Mouse (Mus musculus) adrenal gland, postnatal 10 days (tissue): ENCODE results near the gene Mfsd12. TPM values are rescaled to one million over a fixed set of nuclear protein-coding genes. Genes with fewer than 3 reads are reported as not detected.

Source experiments
- DNase-seq: peaks from one replicate; pipeline ENCODE4 v3.0.0; 2021; ENCODE audit warnings: mixed read lengths
- total RNA-seq, 2 experiments: library from RNA; stranded (reverse); gene quantifications; 2 replicates each; pipeline ENCODE4 v1.2.3; 2021

Gene Mfsd12
- total RNA-seq, 2 experiments from 2014 or later = 17.8 to 22.8 TPM

GRCm38 (mm10) chr10:81401521-81402226 is 44.4 kb downstream of the Mfsd12 start:
- DNase-seq = peak; percentile 69

DNA sequence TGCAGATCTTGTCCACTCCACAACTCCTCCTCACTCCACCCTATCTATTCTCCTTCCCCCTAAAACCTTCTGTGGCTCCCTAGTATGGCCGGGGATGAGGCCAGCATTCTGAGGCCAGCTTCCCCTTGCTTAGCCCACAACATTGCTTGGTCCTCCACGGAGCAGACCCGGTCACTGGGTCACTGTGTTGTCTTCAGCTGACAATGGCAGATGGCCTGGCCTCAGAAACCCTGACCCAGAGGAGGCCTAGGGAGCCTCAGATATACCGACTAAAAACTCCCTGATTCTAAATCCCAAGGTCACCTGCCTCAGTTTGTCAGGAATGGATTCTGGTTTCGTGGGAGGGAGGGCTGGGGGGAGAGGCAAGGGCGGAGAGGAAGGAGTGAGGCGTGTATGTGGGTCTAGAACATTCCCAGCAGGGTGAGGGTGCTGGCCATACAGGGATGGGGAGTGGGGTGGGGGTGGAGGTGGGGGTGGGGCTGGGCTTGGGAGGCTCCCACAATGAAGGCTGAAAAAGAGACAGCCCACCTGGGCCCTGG is 45.0 kb downstream of the Mfsd12 start:
- DNase-seq = no peak

GRCm38 (mm10) chr10:81403511-81403910 is 46.2 kb downstream of the Mfsd12 start:
- DNase-seq = no peak

- DNase-seq = no peak
Measured at GRCm38 (mm10) chr10:81404082-81404481, 46.8 kb downstream of the Mfsd12 start.

DNA sequence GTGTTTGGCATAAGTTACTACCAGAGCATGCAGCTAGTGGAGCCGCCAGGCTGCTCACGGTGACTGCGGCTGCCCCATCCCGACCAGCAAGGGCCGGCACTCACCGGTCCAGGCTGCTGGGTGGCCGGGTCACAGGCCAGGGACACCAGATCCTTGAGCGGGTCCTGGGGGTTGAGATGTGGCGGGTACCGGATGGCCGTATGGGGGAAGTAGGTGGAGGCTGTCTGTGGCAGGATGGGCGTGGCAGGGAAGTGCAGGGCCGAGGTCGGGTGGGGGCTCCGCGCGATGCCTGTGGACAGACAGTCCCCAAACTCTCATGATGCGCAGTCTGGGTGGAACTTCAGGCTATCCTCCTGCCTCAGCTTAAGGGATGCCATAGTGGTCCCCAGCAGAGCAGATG is 47.4 kb downstream of the Mfsd12 start:
- DNase-seq = no peak

DNA sequence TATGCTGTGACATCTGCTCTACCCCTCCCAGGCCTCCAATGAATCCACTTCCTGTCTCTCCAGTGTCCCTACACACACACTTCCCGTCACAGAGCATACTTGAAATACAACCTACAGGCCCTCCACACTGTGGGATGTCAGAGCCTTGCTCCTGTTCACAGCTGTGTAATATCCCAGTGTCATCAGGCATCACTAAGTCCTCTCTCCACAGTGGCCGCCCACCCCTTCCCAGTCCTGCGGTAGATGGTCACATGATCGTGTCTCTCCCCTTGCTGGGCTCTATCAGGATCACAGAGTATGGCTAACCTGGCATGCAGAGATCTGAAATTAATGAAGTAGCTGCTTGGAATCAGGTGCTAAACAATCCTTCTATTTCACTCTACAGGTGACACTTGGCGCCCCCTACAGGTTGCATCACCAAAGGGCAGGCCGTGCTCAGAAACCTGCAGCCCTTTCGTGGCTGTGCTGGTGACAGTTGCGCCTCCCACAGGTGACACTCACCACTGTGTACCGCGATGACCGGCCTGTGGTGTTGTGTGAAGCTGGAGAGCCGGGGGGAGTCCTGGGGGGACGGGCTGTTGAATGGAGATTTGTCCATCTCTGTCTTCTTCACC is 48.4 kb downstream of the Mfsd12 start:
- peak; percentile 71 for DNase-seq

- no peak for DNase-seq
Measured at GRCm38 (mm10) chr10:81406504-81407440, 49.5 kb downstream of the Mfsd12 start.

DNA sequence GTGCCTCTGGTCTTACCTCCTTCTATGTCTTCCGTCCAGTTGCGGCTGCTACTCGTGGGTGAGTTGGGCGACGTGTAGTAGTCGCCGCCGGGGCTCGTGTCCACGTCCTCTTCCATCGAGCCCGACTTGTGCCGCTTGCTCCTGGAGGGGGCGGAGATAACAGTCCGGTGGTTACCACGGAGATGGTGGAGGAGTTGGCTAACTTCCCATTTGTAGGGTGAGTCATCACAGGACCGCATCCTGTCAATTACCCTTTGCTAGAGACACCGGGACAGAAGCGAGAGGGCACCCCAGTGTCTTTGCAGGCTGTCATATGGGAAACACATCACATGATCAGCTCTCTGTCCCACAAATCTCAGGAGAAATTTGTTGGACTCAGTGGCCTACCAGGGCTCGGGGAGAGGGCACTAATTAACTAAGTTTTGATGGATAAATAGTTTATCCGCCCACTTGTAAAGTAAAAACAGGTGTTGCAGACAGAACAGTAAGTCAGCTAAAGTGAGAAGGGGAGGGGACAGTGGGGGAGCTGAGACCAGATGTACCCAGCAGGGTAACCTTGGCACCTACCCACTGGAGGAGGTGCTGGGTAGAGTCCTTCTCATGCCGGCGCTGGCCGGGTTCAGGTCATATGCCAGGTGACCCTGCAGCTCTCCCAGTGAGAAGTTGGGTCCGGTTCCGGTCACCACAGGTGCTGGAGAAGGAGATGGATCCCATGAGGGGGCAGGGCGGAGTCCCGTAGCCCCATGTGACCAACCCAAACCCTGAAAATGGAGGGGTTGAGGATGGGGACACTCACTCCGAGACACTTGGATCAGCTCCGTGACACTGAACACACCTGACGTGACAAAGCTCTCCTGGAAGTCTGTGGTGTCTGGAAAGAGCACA is 50.5 kb downstream of the Mfsd12 start:
- DNase-seq = peak; percentile 88

GRCm38 (mm10) chr10:81408424-81408729 is 51.1 kb downstream of the Mfsd12 start:
- DNase-seq = no peak

- peak; percentile 92 for DNase-seq
Measured at GRCm38 (mm10) chr10:81408871-81409291, 51.6 kb downstream of the Mfsd12 start.

DNA sequence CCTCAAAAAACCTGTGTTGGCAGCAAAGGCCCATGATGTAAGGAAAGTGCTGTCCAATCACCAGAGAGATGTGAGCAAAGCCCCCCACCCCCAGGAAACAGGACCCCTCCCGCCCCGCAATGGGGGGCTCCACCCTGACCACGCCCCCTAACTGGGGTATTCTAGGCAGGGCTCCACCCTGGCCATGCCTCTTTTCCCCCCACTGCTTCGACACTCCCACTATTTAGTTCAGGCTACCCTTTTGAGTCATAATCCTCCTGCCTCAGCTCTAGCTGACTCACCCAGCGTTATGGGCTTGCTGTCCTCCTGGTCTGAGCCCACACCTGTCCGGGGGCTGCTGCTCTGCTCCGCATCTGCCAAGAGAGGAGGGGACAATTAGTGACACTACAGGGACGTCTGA is 52.0 kb downstream of the Mfsd12 start:
- DNase-seq = no peak

DNA sequence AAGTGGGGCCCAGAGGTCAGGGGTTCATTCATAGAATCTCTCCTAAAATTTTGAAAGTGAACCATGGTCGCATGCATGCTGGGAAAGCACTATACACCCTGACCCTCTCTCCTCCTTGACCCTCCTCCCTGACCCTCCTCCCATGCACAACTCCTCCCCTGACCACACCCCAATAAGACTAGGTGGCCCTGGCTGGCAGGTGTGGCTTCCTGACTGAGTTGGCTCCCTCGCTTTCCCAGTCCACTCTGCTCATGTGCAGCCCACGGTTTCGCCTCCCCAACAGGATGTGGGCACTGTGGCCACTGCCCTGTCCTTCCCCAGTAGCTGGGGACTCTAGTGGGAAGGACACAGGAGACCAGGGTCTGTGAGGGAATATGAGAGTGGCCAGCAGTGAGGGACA is 53.1 kb downstream of the Mfsd12 start:
- DNase-seq = no peak

DNA sequence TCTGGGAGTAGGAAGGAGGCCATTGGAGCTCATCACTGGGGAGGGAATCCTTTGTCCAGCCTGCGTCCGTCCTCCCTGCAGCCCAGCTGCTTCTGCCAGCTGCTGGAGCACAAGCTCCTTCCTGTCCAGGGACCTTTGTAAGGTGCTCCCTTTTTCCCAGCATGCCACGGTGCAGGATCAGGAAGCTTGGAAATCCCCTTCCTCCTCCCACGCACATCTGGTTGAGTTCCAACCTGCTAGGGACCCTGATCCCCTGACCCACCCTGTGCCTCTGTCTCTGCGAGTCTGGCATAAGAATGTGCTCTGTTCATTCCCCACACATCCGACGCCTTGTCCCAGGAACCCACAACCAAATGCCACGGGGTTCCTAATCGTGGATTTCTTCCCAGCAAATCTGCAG is 53.7 kb downstream of the Mfsd12 start:
- DNase-seq = peak; percentile 54

DNA sequence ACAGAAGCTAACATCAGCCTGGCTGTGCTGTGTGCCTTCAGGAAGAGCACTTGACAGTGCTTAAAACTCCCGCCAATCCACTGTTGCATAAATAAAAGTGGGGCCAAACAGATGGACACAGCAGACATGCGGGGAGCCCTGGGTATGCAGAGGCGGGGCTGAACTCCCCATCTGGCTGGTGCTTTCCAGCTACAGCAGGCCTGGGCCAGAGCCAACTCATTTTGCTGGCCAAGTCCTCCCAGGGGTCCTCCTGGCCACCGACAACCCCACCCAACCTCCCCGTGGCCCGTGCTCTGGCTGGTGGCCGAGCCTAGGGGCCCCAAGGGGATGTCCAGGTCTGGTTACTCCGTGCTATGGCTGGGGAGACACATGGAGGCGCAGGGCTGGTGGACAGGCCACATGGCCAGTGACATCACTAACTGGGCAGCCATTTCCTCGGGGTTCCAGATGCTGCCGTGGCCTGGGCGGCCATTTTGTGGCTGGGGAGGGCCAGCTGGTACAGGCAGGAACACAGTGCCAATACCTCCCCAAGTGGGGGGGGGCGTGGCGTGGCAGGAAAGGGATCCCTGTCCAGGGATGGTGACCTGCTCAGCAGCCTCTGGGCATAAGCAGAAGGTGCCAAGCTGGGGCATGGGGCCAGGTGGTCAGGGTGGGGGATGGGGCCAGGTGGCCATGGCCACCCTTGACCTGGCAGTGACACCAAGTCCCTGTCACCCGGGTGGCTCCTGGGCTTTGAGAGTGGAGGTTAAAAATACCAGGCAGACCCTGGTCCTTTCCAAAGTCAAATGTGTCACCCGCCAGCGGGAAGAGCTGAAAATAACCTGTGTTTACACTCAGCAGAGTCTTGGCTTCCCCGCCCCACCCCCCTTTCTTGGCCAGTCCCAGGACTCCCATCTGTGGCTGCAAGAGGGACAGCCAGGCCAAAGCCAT is 54.4 kb downstream of the Mfsd12 start:
- DNase-seq = peak; percentile 93

- DNase-seq = no peak
Measured at GRCm38 (mm10) chr10:81412586-81413309, 55.5 kb downstream of the Mfsd12 start.

DNA sequence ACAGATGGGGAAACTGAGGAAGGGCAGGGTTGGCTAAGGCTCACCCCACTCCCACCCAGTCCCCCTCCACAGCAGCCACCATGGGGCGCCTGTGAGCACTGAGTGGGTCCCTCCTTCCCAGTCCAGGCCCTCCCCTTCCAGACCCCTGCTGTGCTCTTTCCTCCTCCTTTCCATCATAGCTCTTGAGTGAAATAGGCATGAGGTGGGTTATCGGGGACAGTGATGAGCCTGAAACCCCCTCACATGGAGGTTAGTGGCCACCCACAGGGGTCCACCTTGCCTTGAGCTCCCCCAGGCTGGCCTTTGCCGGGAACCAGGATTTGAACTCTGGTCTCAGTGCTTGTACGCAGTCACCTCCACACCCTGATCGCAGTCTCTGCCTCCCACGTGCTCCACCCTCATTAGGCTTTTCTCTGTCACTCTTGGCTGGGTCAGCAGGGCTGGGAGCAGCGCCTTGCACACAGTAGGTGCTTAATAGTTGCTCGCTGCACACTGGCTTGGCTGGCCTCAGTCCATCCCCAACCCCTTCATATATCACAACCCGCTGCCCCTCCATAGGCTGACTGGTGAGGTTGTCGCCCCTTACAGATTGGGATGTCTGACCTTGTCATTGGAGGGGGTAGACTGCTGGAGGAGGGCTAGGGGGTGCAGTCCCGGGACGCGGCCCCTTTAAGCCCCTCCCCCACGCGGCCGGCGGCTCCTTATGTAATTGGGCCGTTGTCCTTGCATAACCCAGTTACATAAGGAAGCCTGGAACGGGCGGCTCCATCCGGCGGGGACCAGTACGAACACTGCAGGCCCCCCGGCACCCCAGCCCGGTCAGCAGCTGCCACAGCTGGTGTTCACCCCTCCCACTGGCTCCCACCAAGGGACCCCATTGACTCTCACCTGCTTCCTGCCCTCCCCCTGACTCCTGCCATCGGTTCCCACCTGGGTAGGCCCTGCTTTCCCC is 56.3 kb downstream of the Mfsd12 start:
- DNase-seq = peak; percentile 93

GRCm38 (mm10) chr10:81414682-81415081 is 57.4 kb downstream of the Mfsd12 start:
- peak; percentile 64 for DNase-seq

- no peak for DNase-seq
Measured at GRCm38 (mm10) chr10:81415146-81415545, 57.9 kb downstream of the Mfsd12 start.
